Mouse (Mus musculus) right cerebral cortex, postnatal 10 days (tissue): Measurements from ENCODE around the gene Asb17.
A peak's percentile ranks its signal among the peaks of the same experiment; 100 is the strongest.
"Not testable (repeated sequence)": the region's sequence is repeated elsewhere in the genome, so short reads cannot be mapped to it uniquely, and the experiment has no call there.

Experiments
- DNase-seq, 2 experiments: peaks; one replicate each; pipeline ENCODE4 v3.0.0; 2021; ENCODE audit warnings: low spot score in 2 of 2

The Asb17 gene

GRCm38 (mm10) chr3:153844030-153844429 lies at the start of gene Asb17:
Gene Asb17, plus strand, starts transcription at chr3:153844209.
- DNase-seq, result no peak

- DNase-seq, result no peak
Observed at GRCm38 (mm10) chr3:153797574-153797973, 46.4 kb upstream of the Asb17 start.

GRCm38 (mm10) chr3:153799603-153800002 lies 44.4 kb upstream of the Asb17 start:
- DNase-seq, result no peak

DNA sequence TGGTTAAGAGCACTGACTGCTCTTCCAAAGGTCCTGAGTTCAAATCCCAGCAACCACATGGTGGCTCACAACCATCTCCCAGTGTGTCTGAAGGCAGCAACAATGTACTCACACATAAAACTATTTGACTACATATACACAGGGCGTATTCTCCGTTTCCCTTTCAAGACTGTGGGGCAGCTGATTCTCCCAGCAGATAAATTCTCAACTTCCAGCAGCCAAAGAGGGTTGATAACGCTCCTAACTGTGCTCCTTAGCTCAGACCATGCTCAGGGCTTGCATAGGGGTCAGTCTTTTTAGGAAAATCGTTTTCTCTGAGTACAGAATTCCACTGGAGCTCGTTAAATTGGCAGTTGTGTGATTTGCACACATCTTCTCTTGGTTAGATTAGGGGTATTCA lies 43.3 kb upstream of the Asb17 start:
- DNase-seq, result no peak

DNA sequence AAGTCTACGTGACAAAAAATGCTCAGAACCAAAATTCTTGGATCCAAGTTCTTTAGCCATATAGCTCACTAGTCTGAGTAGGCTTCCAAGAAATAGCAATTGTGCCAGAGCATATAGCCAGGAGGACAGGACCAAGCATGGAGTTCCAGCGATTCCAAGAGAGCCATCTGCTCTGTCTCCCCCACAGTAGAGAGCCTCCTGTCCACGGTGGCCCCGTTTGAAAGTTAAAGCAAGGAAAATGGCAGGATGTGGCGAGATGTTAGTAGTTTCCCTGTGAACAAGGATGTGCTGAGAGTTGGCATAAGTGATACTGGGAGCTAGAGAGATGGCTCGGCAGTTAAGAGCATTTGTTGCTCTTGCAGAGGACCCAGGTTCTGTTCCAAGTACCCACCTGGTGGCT lies 42.5 kb upstream of the Asb17 start:
- no peak for DNase-seq

DNA sequence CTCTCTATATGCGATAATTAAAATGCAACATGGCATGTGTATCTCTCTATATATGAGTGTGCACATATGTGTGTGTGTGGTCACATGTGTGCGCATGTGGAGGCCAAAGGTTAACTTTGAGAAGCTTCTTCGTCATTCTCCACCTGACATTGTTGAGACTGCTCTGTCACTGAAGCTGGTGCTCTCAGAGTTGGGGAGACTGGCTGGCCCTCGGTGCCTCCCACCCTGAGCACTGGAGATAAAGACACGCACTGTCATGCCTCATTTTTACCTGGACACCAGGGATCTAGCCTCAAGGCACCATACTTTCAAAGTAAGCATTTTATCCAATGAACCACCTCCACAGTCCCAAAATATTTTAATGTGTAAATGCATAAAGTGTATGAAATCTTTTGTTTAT lies 41.4 kb upstream of the Asb17 start:
- DNase-seq, result no peak

DNA sequence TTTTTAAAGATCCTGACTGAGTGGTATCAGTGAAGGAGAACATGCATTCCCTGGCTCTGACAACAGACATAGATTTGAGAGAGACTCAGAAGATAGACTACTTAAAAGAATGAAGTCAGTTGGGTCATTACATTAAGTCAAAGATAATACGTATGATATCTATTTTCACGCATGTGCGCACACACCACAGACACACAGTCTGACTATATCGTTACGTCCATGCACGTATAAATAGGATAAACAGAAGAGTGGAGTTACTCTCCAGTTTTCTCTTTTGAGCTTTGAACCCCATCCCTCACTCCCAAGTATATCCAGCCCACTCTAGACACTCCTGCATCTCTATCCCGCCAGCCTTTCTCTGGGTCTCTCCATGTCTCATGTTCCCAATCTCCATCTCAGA lies 40.0 kb upstream of the Asb17 start:
- DNase-seq, result no peak

GRCm38 (mm10) chr3:153806077-153806772 lies 37.8 kb upstream of the Asb17 start:
- DNase-seq, result peak; percentile 98

- DNase-seq, result no peak
Observed at GRCm38 (mm10) chr3:153806773-153807443, 37.1 kb upstream of the Asb17 start.

DNA sequence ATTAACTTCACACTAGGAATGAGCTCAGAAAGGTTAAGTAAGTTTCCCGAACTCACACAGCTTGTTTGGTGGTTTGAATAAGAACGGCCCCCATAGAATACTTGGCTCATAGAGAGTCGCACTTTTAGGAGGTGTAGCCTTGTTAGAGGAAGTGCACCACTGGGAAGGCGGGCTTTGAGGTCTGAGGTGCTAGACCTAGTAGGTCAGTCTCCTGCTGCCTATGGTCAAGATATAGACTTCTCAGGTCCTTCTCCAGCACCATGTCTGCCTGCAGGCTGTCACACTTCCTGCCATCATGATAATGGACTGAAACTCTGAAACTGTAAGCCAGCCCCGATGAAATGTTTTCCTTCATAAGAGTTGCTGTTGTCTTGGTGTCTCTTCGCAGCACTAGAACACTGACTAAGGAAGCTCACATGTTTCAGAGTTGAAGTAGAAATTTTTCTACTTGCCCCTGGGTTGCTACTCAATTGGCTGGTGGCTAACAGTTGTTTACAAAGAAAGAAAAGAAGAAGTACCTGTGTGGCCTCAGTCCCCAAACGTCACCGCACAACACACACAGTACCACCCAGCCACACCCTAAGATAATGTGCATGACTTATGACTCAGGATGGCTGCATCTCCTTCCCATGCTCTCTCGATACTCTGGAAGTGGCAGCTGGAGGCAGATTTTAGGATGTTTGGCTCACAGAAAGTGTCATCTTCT lies 36.4 kb upstream of the Asb17 start:
- DNase-seq, result no peak

DNA sequence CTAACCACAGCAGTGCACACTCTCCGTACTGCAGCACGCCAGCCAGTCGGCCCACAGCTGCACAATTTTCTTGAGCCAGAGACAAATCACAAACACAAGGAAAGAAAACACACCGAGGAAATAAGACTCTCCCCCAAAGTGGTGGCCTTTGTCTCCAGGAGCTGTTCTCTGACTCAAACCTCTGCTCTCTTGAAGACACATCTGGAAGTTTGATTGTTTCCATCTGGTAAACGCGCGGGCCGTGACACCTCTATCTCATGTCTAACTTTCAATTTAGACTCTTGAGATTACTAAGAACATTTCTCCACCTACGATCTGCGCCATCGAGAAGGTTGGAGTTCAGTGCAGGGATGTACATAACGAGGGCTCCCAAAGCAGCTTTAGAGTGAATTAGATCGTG lies 35.6 kb upstream of the Asb17 start:
- DNase-seq, result no peak

- no peak for DNase-seq
Observed at GRCm38 (mm10) chr3:153814026-153814425, 30.0 kb upstream of the Asb17 start.

DNA sequence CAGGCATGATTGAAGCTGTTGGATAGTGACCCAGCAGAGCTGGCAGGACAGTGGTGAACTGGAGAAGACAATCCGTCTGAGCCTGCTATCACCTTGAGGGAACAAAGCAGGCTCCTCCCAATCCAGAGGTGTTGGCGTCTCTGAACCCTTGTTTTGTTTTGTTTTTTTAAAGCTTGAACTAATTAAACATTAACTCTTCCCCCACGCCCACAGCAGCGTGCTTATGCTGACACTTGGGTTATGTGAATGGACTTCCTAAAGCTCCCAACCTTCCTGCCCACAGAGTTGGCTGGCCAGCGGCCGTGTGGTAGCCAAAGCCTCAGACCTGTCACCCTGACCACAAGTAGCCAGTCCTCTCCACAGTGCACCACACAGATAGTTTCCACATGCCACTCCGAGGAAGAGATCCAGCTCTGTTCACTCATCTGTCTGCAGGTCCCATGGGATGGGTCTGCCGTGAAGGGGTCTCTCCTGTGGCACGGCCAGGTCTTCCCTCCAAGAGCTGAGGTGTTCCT lies 26.6 kb upstream of the Asb17 start:
- DNase-seq, result no peak

DNA sequence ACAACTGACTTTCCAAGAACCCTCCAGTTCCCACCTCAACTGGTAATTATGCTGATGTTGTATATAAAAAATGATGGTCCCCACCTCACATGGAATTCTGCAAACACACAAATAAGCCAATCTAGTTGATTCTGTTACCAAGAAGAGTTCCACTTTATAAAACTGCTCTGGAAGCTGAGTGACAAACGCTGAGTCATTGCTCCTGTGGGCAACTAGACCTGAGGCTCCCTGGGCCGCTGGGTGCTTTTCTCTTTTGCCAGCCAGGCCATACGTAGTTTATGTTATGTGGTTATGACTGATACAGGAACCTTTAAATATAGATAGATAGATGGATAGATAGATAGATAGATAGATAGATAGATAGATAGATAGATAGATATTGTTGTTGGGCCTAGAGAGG lies 25.3 kb upstream of the Asb17 start:
- DNase-seq, result no peak

DNA sequence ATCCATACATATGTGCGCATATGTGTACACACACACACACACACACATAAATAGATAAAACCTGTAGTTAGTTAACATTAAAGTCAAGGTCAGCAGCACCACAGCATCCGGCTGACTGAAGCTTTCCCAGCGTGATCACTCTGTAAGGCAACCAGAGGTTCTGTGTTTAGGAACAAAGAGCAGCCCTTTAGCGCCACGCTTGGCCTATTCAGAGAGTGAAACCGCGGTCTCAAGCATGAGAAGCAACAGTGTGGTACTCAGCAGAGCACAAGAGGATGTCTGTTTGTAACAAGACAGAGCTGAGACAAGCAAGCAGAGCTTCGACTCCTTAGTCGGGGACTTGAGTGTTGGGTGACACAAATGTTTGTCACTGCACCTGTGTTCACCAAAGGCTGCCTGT lies 24.6 kb upstream of the Asb17 start:
- DNase-seq, result peak in 1 of 2 experiments; percentile 35

DNA sequence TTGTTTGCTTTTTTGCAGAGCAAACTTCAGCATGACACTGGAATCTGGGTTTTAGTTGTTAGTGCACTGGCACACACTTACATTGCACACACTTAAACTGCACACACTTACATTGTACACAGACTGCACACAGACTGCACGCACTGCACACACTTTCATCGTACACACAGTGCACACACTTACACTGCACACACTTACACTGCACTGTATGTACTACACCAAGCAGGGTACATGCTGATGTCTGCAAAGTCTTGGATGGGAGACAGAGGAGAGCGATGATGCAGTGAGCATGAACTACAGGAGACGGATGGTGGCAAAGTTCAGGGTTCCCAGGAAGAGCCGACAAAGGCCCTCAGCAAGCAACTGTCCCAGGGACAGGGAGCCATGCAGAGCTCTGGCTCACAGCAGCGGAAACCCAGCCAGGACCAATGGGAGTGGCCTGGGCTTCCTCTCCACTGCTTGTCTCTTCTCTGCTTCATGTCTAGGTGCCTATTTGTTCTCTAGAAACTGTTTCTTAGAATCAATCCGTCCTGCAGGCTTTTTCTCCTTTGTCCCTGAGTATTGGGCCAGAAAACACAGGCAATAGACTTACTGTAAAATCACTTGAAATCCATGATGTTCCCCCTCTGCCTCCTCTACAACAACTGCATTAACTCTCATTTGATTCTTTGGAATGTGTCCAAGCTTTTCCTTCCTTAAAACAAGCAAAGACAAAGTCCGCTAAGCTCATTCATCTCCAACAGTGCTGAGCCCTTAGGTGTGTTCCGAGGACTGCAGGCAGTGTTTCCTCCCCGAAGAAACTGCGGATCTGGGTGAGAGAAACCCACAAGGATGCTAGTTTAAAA lies 20.1 kb upstream of the Asb17 start:
- DNase-seq, result no peak

- no peak for DNase-seq
Observed at GRCm38 (mm10) chr3:153825197-153825596, 18.8 kb upstream of the Asb17 start.

DNA sequence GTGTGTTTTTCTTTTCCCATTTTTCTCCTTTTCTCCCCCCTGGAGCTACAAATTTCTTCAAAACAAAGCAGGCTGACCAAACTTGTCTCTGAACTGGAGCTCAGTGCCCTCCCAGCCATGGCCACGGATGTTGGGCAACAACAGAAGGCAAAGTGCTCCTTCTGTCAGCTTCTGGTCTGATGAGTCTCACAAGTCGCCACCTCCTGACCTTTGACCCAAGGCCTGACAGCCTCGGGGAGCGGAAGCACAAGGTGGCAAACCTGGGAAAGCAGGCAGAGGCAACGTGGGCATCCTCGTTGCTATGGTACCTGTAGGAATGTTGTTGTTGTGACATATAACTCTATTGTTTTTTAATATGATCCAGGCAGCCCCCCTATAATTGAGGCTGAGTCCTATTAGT lies 17.4 kb upstream of the Asb17 start:
- DNase-seq, result no peak

DNA sequence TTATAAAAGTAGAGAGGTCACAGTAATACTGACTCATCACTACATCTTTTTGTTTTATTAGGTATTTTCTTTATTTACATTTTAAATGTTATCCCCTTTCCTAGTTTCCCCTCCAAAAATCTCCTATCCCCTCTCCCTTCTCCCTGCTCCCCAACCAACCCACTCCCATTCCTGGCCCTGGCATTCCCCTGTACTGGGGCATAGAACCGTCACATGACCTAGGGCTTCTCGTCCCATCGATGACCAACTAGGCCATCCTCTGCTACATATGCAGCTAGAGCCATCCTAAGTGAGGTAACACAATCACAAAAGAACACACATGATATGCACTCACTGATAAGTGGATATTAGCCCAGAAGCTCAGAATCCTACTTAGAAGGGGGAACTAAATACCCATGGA lies 14.2 kb upstream of the Asb17 start:
- not testable (repeated sequence) for DNase-seq

DNA sequence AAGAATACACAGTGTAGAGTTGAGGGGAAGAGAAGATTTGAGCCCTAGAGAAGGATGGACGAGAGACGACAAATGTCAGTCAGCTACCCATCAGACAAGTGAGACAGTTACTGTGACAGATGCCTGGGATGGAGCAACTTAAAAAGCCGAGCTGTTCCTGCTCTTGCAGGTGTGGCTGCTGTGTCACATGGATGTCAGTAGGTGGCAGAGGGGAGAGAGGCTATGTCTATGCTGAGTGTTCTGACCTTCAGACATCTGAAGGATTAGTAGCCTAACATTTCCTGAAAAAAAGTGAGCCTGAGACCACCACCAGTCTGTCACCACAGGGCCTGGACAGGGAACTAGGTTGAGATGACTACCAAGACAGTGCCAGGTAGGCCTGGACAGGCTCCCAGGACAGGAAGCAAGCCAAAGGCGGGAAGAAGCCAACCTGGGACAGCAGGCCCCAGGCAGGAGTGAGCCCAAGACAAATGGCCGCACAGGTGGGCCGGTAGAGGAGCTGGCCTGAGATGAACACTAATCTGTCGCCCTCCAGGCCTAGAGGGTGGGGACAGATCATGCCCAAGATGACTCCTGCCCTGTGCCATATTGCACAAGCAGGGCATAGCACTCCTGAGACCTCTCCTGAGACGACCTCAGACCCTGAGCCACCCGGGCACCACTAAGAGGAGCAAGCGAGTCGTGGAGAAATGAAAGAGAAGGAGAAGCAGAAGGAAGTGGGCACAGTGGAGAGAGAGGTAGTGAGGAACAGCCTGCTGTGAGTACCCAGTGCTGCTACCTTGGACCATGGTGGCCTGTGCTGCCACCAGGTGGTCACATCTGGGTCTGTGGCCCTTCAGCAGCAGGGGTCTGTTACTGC lies 12.8 kb upstream of the Asb17 start:
- DNase-seq, result no peak
